Mouse (Mus musculus) intestine, postnatal 0 days (tissue): ENCODE measurements around the gene Dip2c. TPM values are rescaled to one million over a fixed set of nuclear protein-coding genes. Genes with fewer than 3 reads are reported as not detected.

ENCODE experiments used
- ATAC-seq: fragments of 200-750 bp; cut with Nextera tagmentation; 2 replicates; pipeline ENCODE4 v1.8.0; 2017; ENCODE audit warnings: mild to moderate bottlenecking, moderate TSS enrichment, moderate library complexity
- H3K27ac ChIP-seq: fragments of 300-500 bp; sonication (generic); 2 replicates; pipeline ENCODE4 v1.5.1; 2014; ENCODE audit warnings: mild to moderate bottlenecking, low read depth, low read length, moderate library complexity
- H3K27me3 ChIP-seq: fragments of 300-500 bp; sonication (generic); replicated peaks from 2 replicates; pipeline ENCODE4 v1.6.1; 2014; ENCODE audit warnings: low read length, mixed read lengths; ENCODE audit not compliant: control insufficient read depth, insufficient read depth
- H3K36me3 ChIP-seq: fragments of 300-500 bp; sonication (generic); 2 replicates; pipeline ENCODE4 v1.6.1; 2014; ENCODE audit warnings: mild to moderate bottlenecking, moderate library complexity; ENCODE audit not compliant: control insufficient read depth, insufficient read depth
- H3K4me1 ChIP-seq: fragments of 300-500 bp; sonication (generic); replicated peaks from 2 replicates; pipeline ENCODE4 v1.6.1; 2014; ENCODE audit warnings: antibody characterized with exemption, low read length, mixed read lengths; ENCODE audit not compliant: control insufficient read depth, insufficient read depth
- H3K4me2 ChIP-seq: fragments of 300-500 bp; sonication (generic); replicated peaks from 2 replicates; pipeline ENCODE4 v1.6.1; 2014; ENCODE audit warnings: low read depth, mild to moderate bottlenecking, moderate library complexity
- H3K4me3 ChIP-seq: fragments of 300-500 bp; sonication (generic); 2 replicates; pipeline ENCODE4 v1.5.1; 2014; ENCODE audit warnings: low read depth, low read length
- H3K9ac ChIP-seq: fragments of 300-500 bp; sonication (generic); 2 replicates; pipeline ENCODE4 v1.6.1; 2014; ENCODE audit warnings: mild to moderate bottlenecking, low read depth, low read length
- H3K9me3 ChIP-seq: fragments of 300-500 bp; sonication (generic); 2 replicates; pipeline ENCODE4 v1.6.1; 2016; ENCODE audit warnings: mixed run types; ENCODE audit not compliant: control insufficient read depth
- CTCF ChIP-seq: sonication (generic); IDR thresholded peaks from 2 replicates; pipeline ENCODE4 v1.5.1; 2016; ENCODE audit warnings: low read depth, mild to moderate bottlenecking, control low read depth, antibody characterized with exemption, moderate library complexity
- WGBS: fragments of 180-500 bp; shearing (Covaris S2); extraction: QIAGEN DNeasy Blood & Tissue Kit; methylation state at CpG from one replicate; pipeline ENCODE4 v1.1.7; 2014; 5-methylcytosine and 5-hydroxymethylcytosine counted together
- polyA plus RNA-seq: library from polyadenylated mRNA; unstranded; fragments of >200 nt; fragmentation: Nextera tagmentation; extraction: Ambion mirVana; gene quantifications from 2 replicates; pipeline ENCODE4 v1.2.1, GENCODE M21; 2015

Dip2c gene
- polyA plus RNA-seq, 1 experiment from 2014 or later, result 2.7 TPM

DNA sequence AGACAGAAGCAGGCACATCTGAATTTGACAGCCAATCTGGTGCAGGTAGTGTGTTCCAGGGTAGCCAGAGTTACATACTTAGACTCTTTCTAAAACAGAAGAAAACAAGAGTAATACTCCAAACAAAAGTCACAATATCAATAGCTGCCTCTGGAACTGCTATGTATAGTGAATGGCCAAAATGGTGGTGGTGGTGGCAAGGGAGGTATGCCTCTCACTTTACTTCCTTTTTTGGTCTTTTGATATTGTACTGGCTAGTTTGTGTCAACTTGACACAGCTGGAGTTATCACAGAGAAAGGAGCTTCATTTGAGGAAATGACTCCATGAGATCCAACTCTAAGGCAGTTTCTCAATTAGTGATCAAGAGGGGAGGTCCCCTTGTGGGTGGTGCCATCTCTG, 148.1 kb downstream of the Dip2c start:
- no peaks in the 10 kb centered on the region for H3K4me1 ChIP-seq
- no peak overlapping the region for H3K4me3 ChIP-seq
- no peaks in the 10 kb centered on the region for H3K36me3 ChIP-seq
- no peak overlapping the region for H3K4me2 ChIP-seq
- no peak overlapping the region for H3K27ac ChIP-seq
- no peak overlapping the region for H3K9ac ChIP-seq
- H3K27me3 ChIP-seq, result no peaks in the 10 kb centered on the region
- ATAC-seq, result no peak
- no peak for TF ChIP-seq CTCF
- no peaks in the 10 kb centered on the region for H3K9me3 ChIP-seq

- Histone ChIP-seq H3K36me3 (no peaks in the 10 kb centered on the region), H3K4me2 (no peak overlapping the region), H3K4me1 (no peaks in the 10 kb centered on the region), H3K4me3 (no peak overlapping the region), H3K9me3 (no peaks in the 10 kb centered on the region), H3K27ac (no peak overlapping the region), H3K9ac (no peak overlapping the region), H3K27me3 (no peaks in the 10 kb centered on the region)
- ATAC-seq, result no peak
- TF ChIP-seq CTCF, result no peak
Measured at GRCm38 (mm10) chr13:9426267-9426666, 149.9 kb downstream of the Dip2c start.

GRCm38 (mm10) chr13:9426779-9427178, 150.5 kb downstream of the Dip2c start:
- no peak overlapping the region for H3K4me3 ChIP-seq
- WGBS, result 64% methylated on average over 4 of the region's 4 CpGs
- no peaks in the 10 kb centered on the region for H3K36me3 ChIP-seq
- no peak for TF ChIP-seq CTCF
- no peaks in the 10 kb centered on the region for H3K9me3 ChIP-seq
- H3K27me3 ChIP-seq, result no peaks in the 10 kb centered on the region
- no peak overlapping the region for H3K4me2 ChIP-seq
- ATAC-seq, result no peak
- no peaks in the 10 kb centered on the region for H3K4me1 ChIP-seq
- H3K9ac ChIP-seq, result no peak overlapping the region
- no peak overlapping the region for H3K27ac ChIP-seq

- Histone ChIP-seq H3K4me2 (no peak overlapping the region), H3K9ac (no peak overlapping the region), H3K36me3 (no peaks in the 10 kb centered on the region), H3K27me3 (no peaks in the 10 kb centered on the region), H3K4me3 (no peak overlapping the region), H3K27ac (no peak overlapping the region), H3K9me3 (no peaks in the 10 kb centered on the region), H3K4me1 (no peaks in the 10 kb centered on the region)
- 70% methylated on average over 1 of the region's 1 CpGs for WGBS
- no peak for TF ChIP-seq CTCF
- no peak for ATAC-seq
Measured at GRCm38 (mm10) chr13:9429884-9430283, 153.6 kb downstream of the Dip2c start.

DNA sequence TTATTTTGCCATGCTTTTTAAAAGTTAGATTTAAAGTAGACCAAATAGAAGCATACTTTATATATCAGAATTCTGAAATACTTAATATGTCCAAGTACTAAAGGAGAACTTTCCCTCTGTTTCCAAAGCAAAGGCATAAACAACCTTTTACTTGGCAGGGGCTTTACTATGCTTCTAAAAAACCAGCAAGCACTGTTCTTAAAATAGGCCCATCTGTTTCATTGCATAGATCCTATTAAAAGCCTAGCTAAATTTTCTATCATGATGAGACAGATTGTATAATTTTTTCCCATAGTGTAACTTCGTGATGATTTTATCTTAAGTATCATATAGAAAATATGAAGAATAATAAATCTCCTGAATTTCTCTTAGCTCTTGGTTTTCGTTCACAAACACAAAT, 154.4 kb downstream of the Dip2c start:
- Histone ChIP-seq H3K27ac (no peak overlapping the region), H3K9me3 (no peaks in the 10 kb centered on the region), H3K4me3 (no peak overlapping the region), H3K9ac (no peak overlapping the region), H3K36me3 (no peaks in the 10 kb centered on the region), H3K4me1 (no peaks in the 10 kb centered on the region), H3K4me2 (no peak overlapping the region), H3K27me3 (no peaks in the 10 kb centered on the region)
- WGBS, result 81% methylated on average over 2 of the region's 2 CpGs
- ATAC-seq, result no peak
- no peak for TF ChIP-seq CTCF

- H3K9me3 ChIP-seq, result no peaks in the 10 kb centered on the region
- TF ChIP-seq CTCF, result no peak
- ATAC-seq, result no peak
- H3K4me3 ChIP-seq, result no peak overlapping the region
- H3K27ac ChIP-seq, result no peak overlapping the region
- no peaks in the 10 kb centered on the region for H3K4me1 ChIP-seq
- H3K9ac ChIP-seq, result no peak overlapping the region
- no peaks in the 10 kb centered on the region for H3K27me3 ChIP-seq
- no peaks in the 10 kb centered on the region for H3K36me3 ChIP-seq
- H3K4me2 ChIP-seq, result no peak overlapping the region
Measured at GRCm38 (mm10) chr13:9431441-9431840, 155.1 kb downstream of the Dip2c start.

DNA sequence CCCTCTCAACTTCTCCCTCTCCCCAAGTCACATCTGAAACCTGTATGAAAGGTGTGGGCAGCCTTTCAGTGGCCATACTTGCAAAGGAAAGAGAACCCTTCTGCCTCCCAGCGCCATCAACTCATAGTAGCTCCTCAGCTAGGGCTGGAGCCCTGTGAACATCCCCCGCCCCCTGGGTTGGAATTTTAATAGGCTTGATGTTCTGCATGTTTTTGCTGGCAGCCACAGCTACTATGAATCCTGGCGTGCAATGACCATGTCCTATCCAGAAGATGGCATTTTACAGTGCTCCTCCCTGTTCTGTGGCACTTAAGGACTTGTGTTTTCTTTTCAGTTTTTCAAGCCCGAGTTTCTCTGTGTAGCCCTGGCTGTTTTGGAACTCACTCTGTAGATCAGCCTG, 166.7 kb downstream of the Dip2c start:
- H3K4me1 ChIP-seq, result peaks cover 11% of the 10 kb centered on the region; the same call in 1 of the 2 replicates
- TF ChIP-seq CTCF, result no peak
- WGBS, result 85% methylated on average over 4 of the region's 4 CpGs
- no peaks in the 10 kb centered on the region for H3K9me3 ChIP-seq
- H3K4me2 ChIP-seq, result no peak overlapping the region
- no peak overlapping the region for H3K4me3 ChIP-seq
- no peak overlapping the region for H3K9ac ChIP-seq
- no peak for ATAC-seq
- no peaks in the 10 kb centered on the region for H3K36me3 ChIP-seq
- H3K27ac ChIP-seq, result no peak overlapping the region
- no peaks in the 10 kb centered on the region for H3K27me3 ChIP-seq
